Mouse (Mus musculus) ES-Bruce4 (cell line): ENCODE results near the gene Iapp.

Experiments used
- CTCF ChIP-seq: IDR thresholded peaks from one replicate; pipeline ENCODE4 v1.8.1; 2011; ENCODE audit warnings: low read depth, low read length
- POLR2A ChIP-seq: IDR thresholded peaks from one replicate; pipeline ENCODE4 v1.8.1; 2011; ENCODE audit warnings: low read length; ENCODE audit not compliant: insufficient read depth

- no peak for TF ChIP-seq CTCF
- no peak for TF ChIP-seq POLR2A
These were observed 22.3 kb upstream of the Iapp start for GRCm38 (mm10) chr6:142275721-142276442.
